Mouse (Mus musculus) left cerebral cortex, postnatal 36 days (tissue): ENCODE data around the gene Foxp2. TPM values are rescaled to one million over a fixed set of nuclear protein-coding genes. Genes with fewer than 3 reads are reported as not detected.

Source experiments
- DNase-seq, 2 experiments: peaks; one replicate each; pipeline ENCODE4 v3.0.0; 2021 to 2022; ENCODE audit warnings: low spot score in 2 of 2, mixed read lengths in 1 of 2
- intact Hi-C: fragments of 180-260 bp; cut with DNase I; formaldehyde crosslinking; loops from one replicate; pipeline ENCODE4 v1.15.1; 2025
- total RNA-seq, 2 experiments: library from RNA; stranded (reverse); gene quantifications; 2 replicates each; pipeline ENCODE4 v1.2.3; 2021

Gene Foxp2
- total RNA-seq, 2 experiments from 2014 or later: 10.3 to 17.7 TPM

- intact Hi-C loops: no loop called here
- DNase-seq: no peak
Observed at GRCm38 (mm10) chr6:15029446-15030125, 128.4 kb downstream of the Foxp2 start.

GRCm38 (mm10) chr6:15063246-15063645 is 162.1 kb downstream of the Foxp2 start:
- intact Hi-C loops: no loop called here
- no peak for DNase-seq

- intact Hi-C loops: no loop called here
- no peak for DNase-seq
Observed at GRCm38 (mm10) chr6:15101548-15101947, 200.4 kb downstream of the Foxp2 start.

GRCm38 (mm10) chr6:15120916-15121315 is 219.8 kb downstream of the Foxp2 start:
- no peak for DNase-seq
- intact Hi-C loops: no loop called here

GRCm38 (mm10) chr6:15121339-15121738 is 220.2 kb downstream of the Foxp2 start:
- intact Hi-C loops: no loop called here
- DNase-seq: no peak

- intact Hi-C loops: no loop called here
- no peak for DNase-seq
Observed at GRCm38 (mm10) chr6:15130142-15130541, 229.0 kb downstream of the Foxp2 start.

- no peak for DNase-seq
- intact Hi-C loops: no loop called here
Observed at GRCm38 (mm10) chr6:15142094-15142493, 240.9 kb downstream of the Foxp2 start.

GRCm38 (mm10) chr6:15151619-15152018 is 250.5 kb downstream of the Foxp2 start:
- DNase-seq: no peak
- intact Hi-C loops: no loop called here

GRCm38 (mm10) chr6:15163508-15164053 is 262.4 kb downstream of the Foxp2 start:
- DNase-seq: no peak
- intact Hi-C loops: no loop called here

GRCm38 (mm10) chr6:15176754-15177153 is 275.6 kb downstream of the Foxp2 start:
- no peak for DNase-seq
- intact Hi-C loops: no loop called here

GRCm38 (mm10) chr6:15192877-15193276 is 291.7 kb downstream of the Foxp2 start:
- DNase-seq: no peak
- intact Hi-C loops: loop anchor here (5.0 to 10.0 kb wide), 3 partner anchors 224 to 1602 kb away; no protein-coding TSS in a partner anchor

GRCm38 (mm10) chr6:15242176-15242942 is 341.2 kb downstream of the Foxp2 start:
- DNase-seq: no peak
- intact Hi-C loops: no loop called here

GRCm38 (mm10) chr6:15257393-15257792 is 356.2 kb downstream of the Foxp2 start:
- DNase-seq: peak in 1 of 2 experiments; percentile 6
- intact Hi-C loops: no loop called here

GRCm38 (mm10) chr6:15257893-15258292 is 356.7 kb downstream of the Foxp2 start:
- DNase-seq: no peak
- intact Hi-C loops: no loop called here

- intact Hi-C loops: no loop called here
- no peak for DNase-seq
Observed at GRCm38 (mm10) chr6:15268136-15268535, 367.0 kb downstream of the Foxp2 start.

GRCm38 (mm10) chr6:15285213-15285612 is 384.1 kb downstream of the Foxp2 start:
- no peak for DNase-seq
- intact Hi-C loops: no loop called here

GRCm38 (mm10) chr6:15294081-15294480 is 392.9 kb downstream of the Foxp2 start:
- no peak for DNase-seq
- intact Hi-C loops: no loop called here

- no peak for DNase-seq
- intact Hi-C loops: no loop called here
Observed at GRCm38 (mm10) chr6:15299279-15299678, 398.1 kb downstream of the Foxp2 start.

GRCm38 (mm10) chr6:15310671-15311070 is 409.5 kb downstream of the Foxp2 start:
- no peak for DNase-seq
- intact Hi-C loops: no loop called here

GRCm38 (mm10) chr6:15316948-15317347 is 415.8 kb downstream of the Foxp2 start:
- intact Hi-C loops: no loop called here
- no peak for DNase-seq

- DNase-seq: no peak
- intact Hi-C loops: no loop called here
Observed at GRCm38 (mm10) chr6:15318343-15318742, 417.2 kb downstream of the Foxp2 start.
